Mouse (Mus musculus): ENCODE measurements at regions not wholly inside any gene's neighbourhood (a gene's known extent, or its start where the extent isn't known, plus 50 kb on each side); places are given as distances from the start of the nearest gene placed in this dataset.

- no peaks in the 10 kb centered on the region for H3K4me1 ChIP-seq (ENCODE audit: insufficient read depth, low read depth, low read length)
- no peak overlapping the region for H3K4me3 ChIP-seq (ENCODE audit: low read depth, low read length)
- peaks cover 9% of the 10 kb centered on the region; the same call in 1 of the 2 replicates for H3K27me3 ChIP-seq (ENCODE audit: insufficient read depth, low read length)
- no peaks in the 10 kb centered on the region for H3K9me3 ChIP-seq (replicated peaks)
- ATAC-seq (ENCODE audit: extremely low read depth, insufficient number of reproducible peaks, low FRiP score, poor library complexity, severe bottlenecking) (no peak), DNase-seq (ENCODE audit: low spot score) (no peak)
- TF ChIP-seq GATA1 (IDR thresholded peaks at IDR 0.05; ENCODE audit: borderline replicate concordance, low read length), result no peak
- peak; percentile 6; the same call in 1 of the 2 replicates for TF ChIP-seq CTCF (IDR thresholded peaks at IDR 0.05; ENCODE audit: low read depth, low read length)
- H3K36me3 ChIP-seq (replicated peaks), result no peaks in the 10 kb centered on the region
Measured at GRCm38 (mm10) chr2:33979276-33979675, 91.5 kb upstream of the Mvb12b start.

DNA sequence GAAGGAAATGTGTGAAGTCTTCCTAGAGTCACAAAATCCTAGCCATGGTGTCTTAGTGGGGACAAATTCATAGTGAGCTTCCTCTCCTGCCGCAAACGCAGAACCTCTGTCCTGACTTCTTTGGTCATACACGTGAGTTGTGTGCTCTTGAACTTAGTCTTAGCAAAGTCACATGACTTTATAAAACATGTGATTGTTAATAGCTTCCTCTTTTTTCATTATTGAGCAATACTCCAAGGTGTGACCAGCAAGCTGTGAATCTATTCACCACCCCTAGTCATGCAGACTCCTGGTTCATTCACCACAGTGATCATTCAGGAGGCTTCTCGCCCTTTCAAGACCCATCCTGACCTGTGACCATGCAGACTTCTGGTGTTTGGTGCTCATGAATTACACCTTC lies 90.8 kb upstream of the Mvb12b start:
- Histone ChIP-seq H3K9me3 (replicated peaks) (no peaks in the 10 kb centered on the region), H3K36me3 (replicated peaks) (no peaks in the 10 kb centered on the region), H3K4me1 (ENCODE audit: insufficient read depth, low read depth, low read length) (no peaks in the 10 kb centered on the region), H3K4me3 (ENCODE audit: low read depth, low read length) (no peak overlapping the region), H3K27me3 (ENCODE audit: insufficient read depth, low read length) (peaks cover 9% of the 10 kb centered on the region; the same call in 1 of the 2 replicates)
- DNase-seq (ENCODE audit: low spot score) (no peak), ATAC-seq (ENCODE audit: extremely low read depth, insufficient number of reproducible peaks, low FRiP score, poor library complexity, severe bottlenecking) (no peak)
- no peak for TF ChIP-seq TAL1 (conservative IDR thresholded peaks at IDR 0.05; ENCODE audit: low read depth, low read length)
- TF ChIP-seq GATA2 (IDR thresholded peaks at IDR 0.05; ENCODE audit: borderline replicate concordance, low read depth, low read length), result no peak
- no peak for TF ChIP-seq GATA1 (IDR thresholded peaks at IDR 0.05; ENCODE audit: borderline replicate concordance, low read length)
- no peak for TF ChIP-seq POLR2AphosphoS5 (IDR thresholded peaks at IDR 0.05; ENCODE audit: insufficient replicate concordance, low read depth, low read length)
- no peak for TF ChIP-seq CTCF (IDR thresholded peaks at IDR 0.05; ENCODE audit: low read depth, low read length)

DNA sequence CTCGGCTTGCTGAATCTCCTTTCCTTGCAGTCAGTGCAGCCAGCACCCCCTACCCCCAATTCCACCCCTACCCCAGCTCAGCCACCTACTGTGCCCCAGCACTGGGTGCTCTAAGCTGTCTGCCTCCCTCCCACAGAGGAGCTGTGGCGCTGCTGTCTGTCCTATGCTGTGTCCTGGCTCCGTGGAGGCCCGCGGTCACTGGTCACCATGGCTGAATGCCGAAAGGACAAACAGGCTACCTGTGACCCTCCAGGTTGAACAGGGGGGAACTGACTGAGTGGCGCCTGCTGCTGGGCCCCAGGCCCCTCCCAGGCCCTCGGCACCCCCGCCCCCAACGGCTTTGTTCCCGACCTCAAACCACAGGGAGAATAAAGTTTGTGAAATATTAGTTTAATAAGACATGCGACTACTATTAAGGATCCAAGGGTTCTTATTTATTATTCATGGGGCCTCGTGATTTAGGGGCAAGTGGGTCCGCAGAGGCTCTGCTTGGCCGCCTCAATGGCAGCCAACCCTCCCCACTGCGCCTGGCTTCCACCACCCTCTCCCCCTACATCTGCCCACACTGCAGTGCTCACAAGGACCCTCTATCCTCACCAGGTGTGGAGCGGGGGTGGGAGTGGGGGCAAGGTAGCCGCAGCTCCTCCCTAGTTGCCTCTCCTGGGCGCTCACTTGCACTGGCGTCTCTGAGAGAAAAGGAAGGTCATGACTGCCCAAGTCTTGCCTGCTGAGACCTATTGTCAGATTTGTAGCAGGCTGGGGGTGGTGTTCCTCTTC lies 90.0 kb upstream of the Mvb12b start:
- no peaks in the 10 kb centered on the region for H3K4me1 ChIP-seq (ENCODE audit: insufficient read depth, low read depth, low read length)
- TF ChIP-seq POLR2AphosphoS5 (IDR thresholded peaks at IDR 0.05; ENCODE audit: insufficient replicate concordance, low read depth, low read length), result no peak
- TF ChIP-seq TAL1 (conservative IDR thresholded peaks at IDR 0.05; ENCODE audit: low read depth, low read length), result no peak
- TF ChIP-seq CTCF (IDR thresholded peaks at IDR 0.05; ENCODE audit: low read depth, low read length), result no peak
- no peak for TF ChIP-seq GATA2 (IDR thresholded peaks at IDR 0.05; ENCODE audit: borderline replicate concordance, low read depth, low read length)
- no peak for TF ChIP-seq GATA1 (IDR thresholded peaks at IDR 0.05; ENCODE audit: borderline replicate concordance, low read length)
- no peak for ATAC-seq (ENCODE audit: extremely low read depth, insufficient number of reproducible peaks, low FRiP score, poor library complexity, severe bottlenecking)

DNA sequence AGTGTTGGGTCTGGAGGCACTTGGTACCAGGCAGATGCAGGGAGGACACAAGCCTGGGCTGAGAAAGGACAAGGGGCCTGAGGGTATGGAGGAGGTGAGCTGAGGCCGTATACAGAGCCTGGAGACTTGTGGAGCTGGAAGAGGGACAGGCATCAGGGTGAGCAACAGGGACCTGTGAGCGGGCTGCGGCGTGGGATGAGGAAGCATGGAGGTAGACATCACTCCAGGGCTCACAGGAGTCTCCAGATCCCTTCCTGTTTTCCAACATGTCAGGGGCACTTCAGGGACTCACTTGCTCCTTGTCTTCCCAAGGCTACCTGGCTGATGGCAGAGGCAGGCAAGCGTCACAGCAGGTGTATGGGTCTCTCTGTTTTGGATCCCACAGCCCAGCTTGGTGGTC lies 89.4 kb upstream of the Mvb12b start:
- Histone ChIP-seq H3K9me3 (replicated peaks) (no peaks in the 10 kb centered on the region), H3K36me3 (replicated peaks) (no peaks in the 10 kb centered on the region), H3K27me3 (ENCODE audit: insufficient read depth, low read length) (peaks cover 11% of the 10 kb centered on the region; the same call in 1 of the 2 replicates), H3K4me1 (ENCODE audit: insufficient read depth, low read depth, low read length) (no peaks in the 10 kb centered on the region), H3K4me3 (ENCODE audit: low read depth, low read length) (no peak overlapping the region)
- DNase-seq (ENCODE audit: low spot score) (no peak), ATAC-seq (ENCODE audit: extremely low read depth, insufficient number of reproducible peaks, low FRiP score, poor library complexity, severe bottlenecking) (no peak)
- TF ChIP-seq GATA2 (IDR thresholded peaks at IDR 0.05; ENCODE audit: borderline replicate concordance, low read depth, low read length) (no peak), GATA1 (IDR thresholded peaks at IDR 0.05; ENCODE audit: borderline replicate concordance, low read length) (no peak)

More for the DNA sequence above, 90.0 kb upstream of the Mvb12b start:
- no peak for DNase-seq (ENCODE audit: low spot score)
- Histone ChIP-seq H3K36me3 (replicated peaks) (no peaks in the 10 kb centered on the region), H3K4me3 (ENCODE audit: low read depth, low read length) (no peak overlapping the region), H3K9me3 (replicated peaks) (no peaks in the 10 kb centered on the region), H3K27me3 (ENCODE audit: insufficient read depth, low read length) (peaks cover 9% of the 10 kb centered on the region; the same call in 1 of the 2 replicates)

- H3K36me3 ChIP-seq (replicated peaks), result no peaks in the 10 kb centered on the region
- DNase-seq (ENCODE audit: low spot score) (no peak), ATAC-seq (ENCODE audit: extremely low read depth, insufficient number of reproducible peaks, low FRiP score, poor library complexity, severe bottlenecking) (no peak)
- H3K4me1 ChIP-seq (ENCODE audit: insufficient read depth, low read depth, low read length), result no peaks in the 10 kb centered on the region
- no peak for TF ChIP-seq GATA1 (IDR thresholded peaks at IDR 0.05; ENCODE audit: borderline replicate concordance, low read length)
- no peak for TF ChIP-seq CTCF (IDR thresholded peaks at IDR 0.05; ENCODE audit: low read depth, low read length)
- no peak for TF ChIP-seq GATA2 (IDR thresholded peaks at IDR 0.05; ENCODE audit: borderline replicate concordance, low read depth, low read length)
- TF ChIP-seq POLR2AphosphoS5 (IDR thresholded peaks at IDR 0.05; ENCODE audit: insufficient replicate concordance, low read depth, low read length), result no peak
- no peak for TF ChIP-seq TAL1 (conservative IDR thresholded peaks at IDR 0.05; ENCODE audit: low read depth, low read length)
- H3K9me3 ChIP-seq (replicated peaks), result no peaks in the 10 kb centered on the region
- peaks cover 9% of the 10 kb centered on the region; the same call in 1 of the 2 replicates for H3K27me3 ChIP-seq (ENCODE audit: insufficient read depth, low read length)
- no peak overlapping the region for H3K4me3 ChIP-seq (ENCODE audit: low read depth, low read length)
Measured at GRCm38 (mm10) chr2:33976183-33976582, 88.4 kb upstream of the Mvb12b start.

DNA sequence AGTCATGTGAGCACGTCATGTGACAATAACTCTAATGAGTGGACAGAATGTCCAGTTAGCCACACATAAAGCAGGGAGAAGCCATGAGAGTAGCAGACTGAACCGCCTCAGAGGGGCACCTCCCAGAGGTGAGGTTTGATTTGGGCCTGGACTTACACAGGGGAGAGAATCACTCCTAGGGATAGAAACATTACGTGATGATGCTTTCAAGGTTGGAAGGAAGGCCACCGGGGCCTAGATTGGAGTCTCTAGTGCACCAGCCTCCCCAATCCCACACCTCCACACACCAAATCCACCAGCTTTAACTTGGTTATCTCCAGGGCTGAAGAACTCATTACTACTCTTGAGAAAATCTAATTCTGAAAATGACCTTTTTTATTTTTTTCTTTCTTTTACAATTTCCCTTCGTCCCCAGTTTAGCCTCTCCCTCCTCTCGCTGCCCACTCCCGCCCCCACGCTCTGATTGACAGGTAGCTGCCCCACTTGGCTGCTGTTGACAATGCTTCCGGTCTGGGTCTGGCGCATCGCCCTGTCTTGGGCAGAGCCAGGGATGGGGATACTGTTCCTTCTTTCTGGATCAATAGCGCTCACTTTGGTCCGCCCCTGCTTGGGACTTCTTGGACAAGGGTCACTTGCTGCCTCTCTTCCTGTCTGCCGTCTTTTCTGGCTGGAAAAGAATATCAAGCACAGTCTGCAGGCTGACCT lies 87.8 kb upstream of the Mvb12b start:
- H3K27me3 ChIP-seq (ENCODE audit: insufficient read depth, low read length), result peaks cover 9% of the 10 kb centered on the region; the same call in 1 of the 2 replicates
- no peaks in the 10 kb centered on the region for H3K36me3 ChIP-seq (replicated peaks)
- no peaks in the 10 kb centered on the region for H3K9me3 ChIP-seq (replicated peaks)
- no peak for DNase-seq (ENCODE audit: low spot score)
- no peak for ATAC-seq (ENCODE audit: extremely low read depth, insufficient number of reproducible peaks, low FRiP score, poor library complexity, severe bottlenecking)
- no peaks in the 10 kb centered on the region for H3K4me1 ChIP-seq (ENCODE audit: insufficient read depth, low read depth, low read length)
- no peak for TF ChIP-seq CTCF (IDR thresholded peaks at IDR 0.05; ENCODE audit: low read depth, low read length)
- no peak for TF ChIP-seq GATA1 (IDR thresholded peaks at IDR 0.05; ENCODE audit: borderline replicate concordance, low read length)
- no peak for TF ChIP-seq POLR2AphosphoS5 (IDR thresholded peaks at IDR 0.05; ENCODE audit: insufficient replicate concordance, low read depth, low read length)
- TF ChIP-seq GATA2 (IDR thresholded peaks at IDR 0.05; ENCODE audit: borderline replicate concordance, low read depth, low read length), result no peak
- no peak for TF ChIP-seq TAL1 (conservative IDR thresholded peaks at IDR 0.05; ENCODE audit: low read depth, low read length)
- no peak overlapping the region for H3K4me3 ChIP-seq (ENCODE audit: low read depth, low read length)
